Mouse (Mus musculus) adrenal gland, adult 2 months (tissue): Measurements from ENCODE around the gene Slc16a2. TPM values are rescaled to one million over a fixed set of nuclear protein-coding genes. Genes with fewer than 3 reads are reported as not detected.
"Not testable (repeated sequence)": the region's sequence is repeated elsewhere in the genome, so short reads cannot be mapped to it uniquely, and the experiment has no call there.

Experiments
- DNase-seq: peaks from one replicate; pipeline ENCODE4 v3.0.0; 2021
- polyA plus RNA-seq: library from polyadenylated mRNA; depleted of rRNA; stranded (reverse); fragments of >200 nt; gene quantifications from 2 replicates; pipeline ENCODE4 v1.2.3, GENCODE M21; 2012
- total RNA-seq, 2 experiments: library from RNA; stranded (reverse); gene quantifications; 2 replicates each; pipeline ENCODE4 v1.2.3; 2021

Slc16a2 gene
- total and polyA plus RNA-seq, 3 experiments: 30.7 to 46.6 (median 45.9) TPM

DNA sequence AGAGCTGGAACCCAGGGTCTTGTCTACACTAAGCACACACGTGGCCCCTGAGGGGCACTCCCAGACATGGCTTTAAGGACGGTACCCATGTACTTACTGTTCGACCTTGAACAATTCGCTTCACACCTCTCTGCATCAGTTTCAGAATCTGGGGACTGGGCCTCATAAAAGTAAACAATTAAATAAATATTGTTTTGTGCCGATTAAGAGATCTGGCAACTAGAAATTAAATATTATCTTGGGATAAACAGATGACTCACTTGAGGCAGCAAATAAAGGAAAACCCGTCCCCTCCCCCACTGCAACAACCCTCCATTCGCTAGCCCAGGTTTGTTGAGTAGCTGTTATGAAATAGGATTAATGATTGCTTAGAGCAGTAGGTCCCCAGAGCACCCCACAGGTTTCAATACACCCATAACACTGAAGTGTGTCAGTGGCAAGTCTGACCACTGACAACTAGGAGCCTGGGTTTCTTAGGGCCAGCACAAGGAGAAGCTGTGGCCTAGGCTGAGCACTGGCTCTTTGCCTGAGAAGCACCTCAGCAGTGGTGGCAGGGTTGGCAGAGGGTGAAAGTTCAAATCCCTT is 87.7 kb downstream of the Slc16a2 start:
- no peak for DNase-seq

DNA sequence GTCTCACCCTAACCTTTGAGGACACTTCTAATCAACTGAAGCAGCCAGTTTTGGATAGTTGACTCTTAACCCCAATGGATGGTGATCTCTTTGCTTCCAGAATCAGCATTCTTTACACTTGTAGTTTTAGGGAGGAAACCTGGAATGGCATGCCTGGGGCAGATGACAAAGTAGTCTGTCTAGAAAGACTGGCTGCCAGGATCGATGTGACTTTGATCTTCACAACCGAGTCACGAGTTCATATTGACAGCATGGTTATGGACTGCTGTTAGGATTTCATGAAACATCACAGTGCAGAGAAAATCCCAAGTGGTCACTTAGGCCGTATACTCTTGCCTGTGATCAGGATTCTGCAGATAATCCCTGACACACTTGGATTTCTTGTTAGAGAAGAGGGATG is 88.7 kb downstream of the Slc16a2 start:
- DNase-seq: no peak

DNA sequence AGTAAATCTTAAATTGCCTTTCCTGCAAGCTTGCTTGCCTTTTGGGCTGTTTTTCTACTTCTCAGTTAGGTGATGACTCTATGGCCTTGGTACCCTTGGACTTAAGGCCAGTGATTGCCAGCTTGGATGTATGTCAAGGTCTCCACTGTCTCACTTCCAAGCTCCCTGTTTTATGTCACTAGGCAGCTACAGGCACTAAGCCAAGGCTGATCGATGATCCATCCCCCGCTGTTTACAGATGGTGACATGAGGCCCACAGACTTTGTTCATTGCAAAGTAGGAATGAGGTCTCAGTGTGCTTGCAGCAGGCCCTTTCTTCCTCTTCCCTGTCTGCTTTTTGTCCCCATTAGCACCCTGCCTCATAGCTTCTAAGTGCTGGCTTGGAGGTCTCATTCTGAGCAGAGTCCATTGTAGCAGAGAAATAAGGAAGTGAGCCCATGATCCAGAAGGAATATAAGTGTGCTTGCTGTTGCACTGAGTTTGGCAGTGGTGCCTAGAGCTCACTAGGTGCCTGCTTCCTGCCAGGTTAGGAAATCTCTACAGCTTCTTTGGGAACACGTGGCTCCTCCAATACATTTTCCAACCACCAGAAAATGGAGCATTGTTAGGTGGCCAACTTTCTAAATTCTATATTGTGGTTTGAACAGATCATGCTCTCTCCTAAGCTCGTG is 89.6 kb downstream of the Slc16a2 start:
- DNase-seq: peak; percentile 83

DNA sequence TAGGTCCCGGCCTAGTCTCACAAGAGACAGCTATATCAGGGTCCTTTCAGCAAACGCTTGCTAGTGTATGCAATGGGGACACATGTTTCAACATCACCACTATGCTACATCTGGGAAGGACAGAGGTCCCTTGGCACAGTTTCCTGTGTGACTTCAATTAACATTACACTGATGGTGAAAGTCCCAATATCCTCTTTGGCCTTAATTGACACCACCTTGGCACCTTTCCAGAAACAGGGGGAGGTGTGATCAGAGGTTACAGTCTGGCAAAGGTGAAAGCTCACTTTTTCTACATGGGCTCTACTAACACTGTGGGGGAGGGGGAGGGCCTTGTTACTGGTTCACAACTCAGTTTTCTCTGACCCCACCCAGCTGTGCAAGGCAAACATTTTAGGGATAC is 99.3 kb downstream of the Slc16a2 start:
- no peak for DNase-seq

DNA sequence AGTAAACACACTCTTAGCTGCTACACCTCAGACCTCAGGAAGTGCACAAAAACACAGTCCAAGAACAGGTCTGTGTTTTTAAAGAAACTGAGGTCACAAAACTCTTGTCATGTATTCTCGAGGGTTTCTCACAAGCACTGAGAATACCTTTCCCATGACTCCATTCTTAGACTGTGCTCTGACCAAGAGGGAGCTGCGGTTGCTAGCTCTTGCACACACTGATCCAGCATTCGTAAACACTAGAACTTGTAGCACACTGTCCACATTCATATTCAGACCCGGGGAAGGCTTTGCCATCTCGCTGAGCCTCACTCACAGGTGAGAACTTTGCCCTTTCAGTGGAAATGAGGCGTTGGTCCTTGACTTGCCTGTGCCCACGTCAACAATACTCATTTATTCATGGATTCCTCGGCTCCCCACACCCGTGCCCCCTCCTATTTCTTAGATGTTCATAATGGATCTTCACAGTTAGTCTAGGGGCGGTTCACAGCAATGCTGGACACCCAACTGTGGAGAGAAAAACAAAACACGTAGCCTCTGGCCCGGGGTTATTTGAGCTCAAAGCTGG is 102.1 kb downstream of the Slc16a2 start:
- no peak for DNase-seq

DNA sequence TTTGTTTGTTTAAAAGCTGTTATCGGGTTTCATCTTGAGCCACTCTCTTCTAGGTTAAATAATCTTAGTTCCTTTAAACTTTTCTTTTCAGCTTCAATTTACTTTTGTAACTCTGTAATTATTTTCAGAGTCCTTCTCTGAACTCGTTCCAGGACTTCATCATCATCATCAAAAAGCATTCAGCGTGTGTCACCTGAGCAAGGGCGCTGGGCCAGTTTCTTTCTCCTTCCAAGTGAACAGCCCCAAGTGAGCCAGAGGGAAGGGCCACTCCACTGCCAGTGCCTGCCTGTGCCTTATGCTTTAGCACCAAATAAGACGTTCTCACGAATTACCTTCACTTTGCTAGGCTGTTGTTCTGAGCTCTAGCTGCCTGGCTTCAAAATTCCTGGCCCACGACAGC is 108.9 kb downstream of the Slc16a2 start:
- DNase-seq: no peak

DNA sequence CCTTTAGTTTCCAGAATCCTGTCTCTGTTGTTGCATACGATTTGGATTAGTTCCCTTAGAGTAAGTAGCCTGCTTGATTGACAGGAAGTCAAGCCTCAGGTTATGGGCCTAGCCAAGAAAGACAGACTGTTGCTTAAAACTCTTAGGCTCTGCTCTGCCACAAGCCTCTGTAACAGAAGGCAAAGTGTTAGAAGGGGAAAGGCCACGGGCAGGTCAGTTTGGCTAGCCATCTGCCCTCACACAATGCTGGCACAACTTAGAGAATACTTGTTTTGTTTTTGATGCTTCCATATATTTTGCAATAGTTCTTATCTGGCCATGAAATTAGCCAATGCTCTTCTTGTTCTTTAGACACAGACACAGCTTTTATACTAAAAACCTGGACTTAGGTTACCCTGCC is 112.1 kb downstream of the Slc16a2 start:
- DNase-seq: peak; percentile 14

DNA sequence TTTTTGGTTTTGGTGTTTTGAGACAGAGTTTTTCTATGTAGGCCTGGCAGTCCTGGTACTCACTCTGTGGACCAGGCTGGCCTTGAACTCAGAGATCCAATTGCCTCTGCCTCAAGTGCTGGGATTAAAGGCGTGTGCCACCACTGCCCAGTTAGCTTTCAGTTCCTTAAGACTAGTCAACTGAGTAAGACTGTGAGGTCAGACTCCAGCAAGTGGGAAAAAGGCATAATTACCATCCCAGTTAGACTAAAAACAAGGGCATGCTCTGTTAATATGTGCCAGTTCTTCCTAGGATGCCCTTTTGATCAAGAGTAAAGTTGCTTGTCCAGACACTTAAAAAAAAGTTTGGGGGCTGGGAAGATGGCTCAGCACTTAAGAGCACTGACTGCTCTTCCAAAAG is 113.2 kb downstream of the Slc16a2 start:
- no peak for DNase-seq

DNA sequence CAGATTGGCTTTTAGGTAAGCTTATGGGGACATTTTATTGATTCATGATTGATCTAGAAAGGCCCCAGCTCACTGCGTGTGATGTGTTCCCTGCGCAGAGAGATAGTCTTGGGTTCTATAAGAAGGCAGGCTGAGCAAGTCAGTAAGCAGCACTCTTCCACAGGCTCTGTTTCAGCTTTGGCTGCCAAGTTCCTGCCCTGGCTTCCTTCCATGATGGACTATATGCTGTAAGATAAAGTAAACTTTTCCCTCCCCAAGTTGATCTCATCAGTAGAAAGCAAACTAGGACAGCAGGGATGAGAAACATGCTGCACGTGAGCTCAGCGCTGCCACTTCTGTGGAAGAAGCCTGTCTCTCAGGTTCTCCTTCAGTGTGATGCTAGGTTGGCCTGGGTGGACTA is 117.2 kb downstream of the Slc16a2 start:
- no peak for DNase-seq

DNA sequence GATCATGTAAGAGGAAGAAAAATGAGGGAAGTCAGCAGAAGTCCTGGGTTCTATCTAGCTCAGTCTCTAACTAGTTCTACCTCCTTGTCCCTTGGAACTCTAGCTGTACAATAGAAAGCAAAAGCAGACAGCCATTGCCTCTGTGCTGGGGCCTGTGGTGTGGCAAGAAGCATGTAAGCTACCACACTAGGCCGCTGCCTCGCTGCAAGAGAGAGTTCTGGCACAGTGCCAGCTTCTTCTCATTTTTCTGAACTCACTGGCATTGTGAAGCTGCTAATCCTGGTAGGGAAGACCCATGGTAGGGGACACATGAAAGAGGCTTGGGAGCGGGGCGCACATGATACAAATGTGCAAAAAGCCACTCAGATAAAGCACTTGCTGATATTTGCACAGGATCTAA is 117.8 kb downstream of the Slc16a2 start:
- DNase-seq: peak; percentile 29

DNA sequence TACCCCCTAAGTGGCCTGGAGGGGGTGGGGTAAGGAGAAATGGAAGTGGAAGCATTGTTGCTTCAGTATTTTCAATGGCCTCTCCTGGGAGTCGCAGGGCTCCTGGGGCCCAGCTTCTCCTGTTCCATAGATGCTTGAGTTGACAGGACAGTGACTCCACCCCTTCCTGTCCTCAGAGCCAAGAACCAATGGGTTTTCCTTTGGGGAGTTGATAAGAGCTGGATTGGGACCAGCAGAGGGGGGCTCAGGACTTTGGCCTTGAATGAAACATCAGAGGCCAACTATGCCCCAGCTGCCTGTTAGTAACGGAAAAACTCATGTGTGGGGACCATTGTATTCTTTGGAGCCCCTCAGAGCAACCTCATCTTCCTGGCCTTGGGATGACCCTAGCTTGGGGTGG is 124.0 kb downstream of the Slc16a2 start:
- DNase-seq: no peak

DNA sequence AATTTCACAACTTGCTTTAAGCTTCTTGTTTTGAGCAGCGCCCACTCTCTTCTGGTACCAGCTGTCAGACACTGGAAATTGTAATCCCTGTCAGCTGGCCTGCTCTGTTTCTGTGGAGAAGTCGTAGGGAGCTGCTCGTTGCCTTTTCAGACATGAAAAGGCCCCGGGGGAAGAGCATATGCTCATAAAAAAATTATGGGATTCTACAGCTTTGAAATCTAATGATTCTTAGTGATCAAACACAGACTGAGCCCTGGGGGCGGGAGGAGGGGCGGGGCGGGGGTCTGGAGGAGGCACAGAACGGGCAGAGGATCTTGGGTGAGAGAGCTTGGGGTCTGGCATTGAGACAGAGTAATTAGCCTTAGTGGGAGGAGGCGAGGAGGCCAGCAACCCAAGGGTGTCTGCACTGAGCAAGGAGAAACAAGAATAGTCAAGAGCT is 125.7 kb downstream of the Slc16a2 start:
- no peak for DNase-seq

DNA sequence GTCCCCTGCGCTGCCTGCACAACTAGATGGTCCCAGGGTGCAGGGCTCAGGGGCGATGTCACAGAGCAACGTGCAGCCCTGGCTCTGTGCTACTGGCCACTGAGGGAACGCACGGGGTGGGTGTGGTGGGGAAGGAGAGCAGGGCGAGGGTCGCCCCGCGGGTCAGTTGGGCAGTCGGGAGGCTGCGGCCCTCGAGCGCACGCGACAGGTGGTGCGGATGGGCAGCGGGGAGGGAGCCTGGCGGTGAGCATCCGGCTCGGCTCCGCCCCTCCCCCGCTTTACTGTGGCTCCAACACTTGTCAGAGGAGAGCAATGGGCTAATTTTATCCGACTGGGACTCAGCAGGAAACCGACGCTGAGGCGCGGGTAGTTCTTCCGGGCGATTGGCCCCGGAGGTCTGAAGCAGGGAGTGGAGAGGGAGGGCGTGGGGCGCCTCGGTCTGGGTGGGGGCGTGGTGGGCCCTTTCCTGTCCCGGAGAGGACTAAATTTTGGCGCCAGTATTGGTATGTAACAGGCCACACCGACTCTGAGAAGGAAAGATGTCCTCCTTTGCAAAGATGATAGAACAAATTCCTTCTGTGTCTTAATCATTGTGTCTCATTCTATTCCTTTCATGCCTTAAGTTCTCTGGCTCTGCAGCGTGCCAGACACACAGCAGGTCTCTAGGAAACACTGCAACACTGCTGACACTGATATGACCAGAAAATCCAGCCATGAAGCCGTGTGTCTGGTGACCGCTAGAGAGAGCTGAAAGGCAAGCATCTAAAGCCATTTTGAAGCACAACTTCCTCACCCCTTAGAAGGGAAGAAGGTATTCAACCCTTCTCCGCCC is 126.4 kb downstream of the Slc16a2 start:
- DNase-seq: peak; percentile 60

DNA sequence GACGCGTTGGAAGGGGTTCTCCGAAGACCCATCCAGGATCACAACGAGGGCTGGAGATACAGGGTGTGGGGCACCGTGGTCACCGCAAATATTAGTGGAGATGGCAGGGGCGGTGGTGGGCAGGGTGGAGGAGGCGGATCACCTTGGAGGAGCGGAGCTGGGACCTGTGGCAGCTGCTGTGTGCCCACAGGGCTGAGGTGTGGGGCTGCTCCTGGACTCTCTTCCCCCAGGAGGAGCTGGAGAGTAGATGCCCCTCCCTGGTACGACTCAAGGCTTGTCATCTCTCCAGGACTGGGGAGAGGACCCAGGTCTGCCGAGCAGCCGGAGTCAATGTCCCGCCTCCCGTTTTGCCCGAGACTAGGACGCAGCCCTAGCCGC is 127.0 kb downstream of the Slc16a2 start:
- DNase-seq: peak; percentile 6

DNA sequence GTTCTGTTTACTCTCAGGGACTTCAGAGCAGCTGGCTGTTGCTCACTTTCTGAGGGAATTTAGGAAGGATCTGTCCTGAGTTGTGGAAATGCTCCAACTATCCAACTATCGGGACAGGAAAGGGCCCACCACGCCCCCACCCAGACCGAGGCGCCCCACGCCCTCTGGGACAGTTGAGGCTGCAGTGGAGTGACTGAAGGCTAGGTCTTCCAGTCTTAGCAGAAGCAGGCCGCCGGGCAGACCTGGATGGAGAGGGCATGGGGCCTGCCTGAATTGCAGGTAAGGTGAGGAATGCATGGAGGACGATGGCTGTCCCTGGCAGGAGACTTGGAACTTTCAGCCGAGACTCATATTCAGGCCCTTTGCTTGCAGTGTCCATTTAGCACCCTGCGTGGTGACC is 127.4 kb downstream of the Slc16a2 start:
- no peak for DNase-seq

DNA sequence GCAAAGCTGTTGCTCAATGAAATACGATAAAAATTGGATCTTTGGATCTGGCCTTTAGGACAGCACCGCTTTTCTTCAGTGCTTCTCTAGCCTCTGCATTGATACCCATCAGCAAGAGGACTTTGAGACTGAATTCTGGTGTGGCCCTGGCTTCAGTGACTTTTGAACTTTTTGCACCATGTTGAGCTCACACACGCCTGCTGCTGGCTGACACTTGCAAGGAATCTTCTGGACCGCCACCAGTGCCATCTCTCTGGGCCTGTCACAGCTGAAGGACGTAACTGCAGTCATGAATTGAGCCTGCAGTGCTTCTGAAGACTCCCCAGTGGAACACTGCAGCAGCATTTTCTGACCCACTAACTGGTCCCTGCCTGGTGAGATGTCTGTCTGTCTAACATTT is 128.9 kb downstream of the Slc16a2 start:
- DNase-seq: no peak

DNA sequence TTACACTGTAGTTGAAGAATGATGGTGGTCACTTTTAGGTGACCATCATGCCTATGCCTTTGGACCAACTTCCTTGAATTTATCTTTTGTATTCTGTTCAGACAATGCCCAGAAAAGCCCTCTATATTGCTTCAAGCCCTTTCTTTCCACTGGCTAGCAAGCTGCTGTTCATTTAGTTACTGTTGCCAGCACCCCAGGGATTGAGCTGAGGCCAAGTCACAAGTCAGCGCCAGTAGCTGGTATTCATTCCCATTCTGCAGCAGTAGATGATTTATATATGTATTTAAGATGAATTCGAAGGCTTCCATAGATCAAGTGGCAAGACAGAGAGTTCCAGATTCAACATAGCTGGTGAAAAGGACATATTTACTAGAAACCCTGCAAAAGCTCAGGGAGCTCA is 133.2 kb downstream of the Slc16a2 start:
- no peak for DNase-seq

DNA sequence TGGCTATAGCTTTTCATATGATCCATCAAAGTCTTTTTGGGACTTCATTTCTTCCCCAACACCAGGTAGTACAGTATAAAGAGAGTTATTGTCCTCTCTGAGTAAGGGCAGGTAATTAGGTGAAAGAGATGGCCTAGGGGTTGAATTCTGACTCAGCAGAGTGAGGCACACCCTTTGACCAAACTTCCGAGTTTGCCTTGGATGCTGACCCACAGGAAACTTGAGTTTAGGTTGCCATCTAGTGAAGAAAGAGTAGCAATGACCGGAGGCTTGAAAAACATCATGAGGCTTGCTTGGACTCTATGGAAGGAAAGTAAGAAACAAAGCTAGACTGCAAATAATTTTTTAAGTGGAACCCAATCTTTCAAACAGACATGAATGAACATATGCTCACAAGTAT is 147.1 kb downstream of the Slc16a2 start:
- DNase-seq: no peak

DNA sequence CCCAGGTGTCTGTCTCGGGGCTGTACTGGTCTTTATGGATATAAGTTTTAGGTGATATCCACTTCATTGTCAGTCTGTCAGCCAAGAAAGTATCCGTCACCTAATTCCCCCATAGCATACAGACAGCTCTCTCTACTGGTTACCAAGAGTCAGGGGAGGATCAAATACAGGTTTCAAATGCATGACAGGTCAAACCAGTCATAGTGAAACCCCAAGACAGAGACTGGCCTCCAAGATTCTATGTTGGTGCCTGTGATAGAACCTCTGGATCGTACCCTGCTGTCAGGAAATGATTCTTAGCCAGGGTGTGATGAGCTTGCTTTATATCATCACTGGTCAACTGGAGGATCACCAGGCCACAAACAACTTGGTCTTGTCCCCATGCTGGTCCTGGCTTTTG is 148.0 kb downstream of the Slc16a2 start:
- DNase-seq: no peak

DNA sequence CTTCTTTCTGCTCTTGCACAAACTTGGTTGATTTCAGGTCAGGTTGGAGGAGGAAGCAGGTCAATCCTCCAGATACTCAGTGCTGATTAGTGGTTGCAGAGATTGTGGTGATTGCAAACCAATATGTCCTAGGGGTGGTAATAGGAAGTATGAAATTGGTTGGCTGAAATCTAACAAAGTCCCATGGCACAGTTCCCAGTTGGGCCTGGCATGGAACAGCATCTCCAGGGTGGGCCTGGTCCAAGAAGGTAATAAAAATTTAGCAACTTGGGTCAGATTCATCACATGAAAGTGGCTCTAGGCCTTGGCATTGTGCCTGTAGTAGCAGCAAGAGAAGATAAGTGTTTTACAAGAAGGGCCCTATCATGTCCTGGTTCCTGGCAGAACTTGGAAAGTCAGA is 151.5 kb downstream of the Slc16a2 start:
- DNase-seq: peak; percentile 17

DNA sequence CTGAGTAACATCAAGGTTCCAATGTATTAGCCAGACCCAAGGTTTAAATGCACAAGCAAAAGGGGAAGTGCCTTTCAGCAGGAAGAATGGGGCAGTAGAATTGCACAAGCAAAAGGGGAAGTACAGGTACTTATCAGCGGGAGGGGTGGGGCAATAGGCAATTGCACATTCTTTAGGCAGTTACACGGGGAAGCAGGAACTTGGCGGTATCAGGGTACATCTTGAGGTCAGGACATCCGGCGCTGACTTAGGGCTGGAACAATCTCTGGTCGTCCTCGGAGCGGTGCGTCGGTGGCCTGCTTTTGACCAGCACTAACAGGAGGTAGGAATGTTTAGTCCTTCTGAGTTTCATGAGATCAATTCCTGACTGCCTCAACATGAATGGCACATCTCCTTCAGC is 157.3 kb downstream of the Slc16a2 start:
- DNase-seq: not testable (repeated sequence)

DNA sequence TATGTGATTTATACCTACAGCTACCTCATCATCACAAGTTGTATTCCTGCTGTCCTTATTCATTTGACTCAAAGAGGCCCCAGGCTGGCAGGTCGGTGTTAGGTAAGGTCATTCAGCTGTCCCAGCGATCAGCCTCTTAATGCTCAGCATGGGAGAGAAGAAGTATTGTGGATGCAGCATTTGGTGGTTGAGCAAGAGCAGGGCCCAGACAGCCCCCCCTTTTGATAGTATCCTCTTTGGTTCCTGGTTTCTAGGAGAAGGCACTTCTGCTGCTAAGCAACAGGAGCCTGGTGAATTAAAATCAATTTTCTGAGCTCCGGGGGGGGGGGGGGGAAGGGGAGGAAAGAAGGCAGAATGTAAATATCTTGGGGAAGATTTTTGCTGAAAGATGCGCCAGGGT is 162.8 kb downstream of the Slc16a2 start:
- DNase-seq: no peak

DNA sequence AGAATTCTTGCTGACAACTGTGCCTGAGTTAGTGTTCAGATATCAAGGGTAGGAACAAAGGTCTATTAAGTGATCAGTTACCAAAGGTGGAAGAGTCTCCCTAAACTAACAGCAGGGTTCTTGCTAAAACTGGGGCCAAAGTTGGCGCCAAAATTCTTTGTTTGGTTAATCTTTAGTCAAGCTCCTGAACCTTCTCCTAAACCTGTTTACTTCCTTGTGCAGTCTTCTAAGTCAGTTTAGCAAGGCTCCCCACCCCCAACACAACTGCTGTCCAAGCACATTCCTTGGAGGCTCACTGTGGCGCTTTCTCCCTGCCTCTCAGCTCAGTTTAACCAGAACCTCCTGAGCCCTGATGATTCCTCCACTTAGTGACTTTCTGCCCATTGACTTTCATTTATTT is 168.8 kb downstream of the Slc16a2 start:
- DNase-seq: no peak
